Mouse (Mus musculus) intestine, embryonic 15.5 days (tissue): ENCODE measurements around the gene Gatm. TPM values are rescaled to one million over a fixed set of nuclear protein-coding genes. Genes with fewer than 3 reads are reported as not detected.
A peak's percentile ranks its signal among the peaks of the same experiment; 100 is the strongest.

ENCODE experiments used
- ATAC-seq: fragments of 200-750 bp; cut with Nextera tagmentation; 2 replicates; pipeline ENCODE4 v1.8.0; 2017; ENCODE audit warnings: moderate TSS enrichment, moderate library complexity
- H3K27ac ChIP-seq: fragments of 300-500 bp; sonication (generic); 2 replicates; pipeline ENCODE4 v1.5.1; 2015; ENCODE audit warnings: mild to moderate bottlenecking, inconsistent platforms
- H3K27me3 ChIP-seq: fragments of 300-500 bp; sonication (generic); replicated peaks from 2 replicates; pipeline ENCODE4 v1.6.1; 2015; ENCODE audit warnings: inconsistent platforms
- H3K36me3 ChIP-seq: fragments of 300-500 bp; sonication (generic); 2 replicates; pipeline ENCODE4 v1.6.1; 2015; ENCODE audit warnings: inconsistent platforms
- H3K4me1 ChIP-seq: fragments of 300-500 bp; sonication (generic); replicated peaks from 2 replicates; pipeline ENCODE4 v1.6.1; 2015; ENCODE audit warnings: inconsistent platforms
- H3K4me2 ChIP-seq: fragments of 300-500 bp; sonication (generic); replicated peaks from 2 replicates; pipeline ENCODE4 v1.6.1; 2015; ENCODE audit warnings: mild to moderate bottlenecking, inconsistent platforms
- H3K4me3 ChIP-seq: fragments of 300-500 bp; sonication (generic); replicated peaks from 2 replicates; pipeline ENCODE4 v1.5.1; 2015; ENCODE audit warnings: inconsistent platforms
- H3K9ac ChIP-seq: fragments of 300-500 bp; sonication (generic); 2 replicates; pipeline ENCODE4 v1.6.1; 2015; ENCODE audit warnings: inconsistent platforms
- H3K9me3 ChIP-seq: fragments of 300-500 bp; sonication (generic); 2 replicates; pipeline ENCODE4 v1.6.1; 2016; ENCODE audit warnings: inconsistent platforms
- WGBS: fragments of 180-500 bp; shearing (Covaris S2); methylation state at CpG from one replicate; pipeline ENCODE4 v1.1.7; 2015; 5-methylcytosine and 5-hydroxymethylcytosine counted together
- polyA plus RNA-seq: library from polyadenylated mRNA; unstranded; fragments of >200 nt; fragmentation: Nextera tagmentation; extraction: Ambion mirVana; gene quantifications from 2 replicates; pipeline ENCODE4 v1.2.1, GENCODE M21; 2015

Gene Gatm
- 18.9 and 23.9 TPM in 2 replicates for polyA plus RNA-seq

GRCm38 (mm10) chr2:122610746-122611653 is at the start of gene Gatm:
Gene Gatm (minus strand): TSS chr2:122611303.
- no peak within 1 kb of the TSS for H3K27ac ChIP-seq
- 2% methylated on average over 48 of the region's 48 CpGs for WGBS
- H3K36me3 ChIP-seq: no peaks in the 10 kb centered on the region
- H3K4me1 ChIP-seq: peaks cover 3% of the 10 kb centered on the region; the same call in 1 of the 2 replicates
- ATAC-seq: peak; percentile 99
- H3K27me3 ChIP-seq: peaks cover 7% of the 10 kb centered on the region; the same call in 1 of the 2 replicates
- H3K4me2 ChIP-seq: peak within 1 kb of the TSS; percentile 95
- H3K9ac ChIP-seq: peak within 1 kb of the TSS; percentile 60
- H3K4me3 ChIP-seq: peak within 1 kb of the TSS; percentile 52
- H3K9me3 ChIP-seq: no peaks in the 10 kb centered on the region

GRCm38 (mm10) chr2:122659825-122660224 is 48.7 kb upstream of the Gatm start:
- H3K27me3 ChIP-seq: no peaks in the 10 kb centered on the region
- no peak overlapping the region for H3K9ac ChIP-seq
- peaks cover 3% of the 10 kb centered on the region; the same call in 1 of the 2 replicates for H3K4me1 ChIP-seq
- WGBS: 71% methylated on average over 7 of the region's 7 CpGs
- H3K27ac ChIP-seq: no peak overlapping the region
- H3K4me3 ChIP-seq: no peak overlapping the region
- H3K36me3 ChIP-seq: no peaks in the 10 kb centered on the region
- no peak for ATAC-seq
- H3K4me2 ChIP-seq: no peak overlapping the region
- H3K9me3 ChIP-seq: no peaks in the 10 kb centered on the region

- H3K9me3 ChIP-seq: no peaks in the 10 kb centered on the region
- H3K4me3 ChIP-seq: no peak overlapping the region
- peaks cover 3% of the 10 kb centered on the region; the same call in 1 of the 2 replicates for H3K4me1 ChIP-seq
- H3K9ac ChIP-seq: no peak overlapping the region
- peak; percentile 95 for ATAC-seq
- H3K27me3 ChIP-seq: no peaks in the 10 kb centered on the region
- no peaks in the 10 kb centered on the region for H3K36me3 ChIP-seq
- 66% methylated on average over 11 of the region's 11 CpGs for WGBS
- peak overlapping the region; percentile 95 for H3K27ac ChIP-seq
- H3K4me2 ChIP-seq: peak overlapping the region; percentile 41
Measured at GRCm38 (mm10) chr2:122657707-122658524, 46.8 kb upstream of the Gatm start.

- Histone ChIP-seq H3K4me2 (no peak overlapping the region), H3K4me3 (no peak overlapping the region), H3K36me3 (no peaks in the 10 kb centered on the region), H3K9me3 (no peaks in the 10 kb centered on the region), H3K9ac (no peak overlapping the region), H3K4me1 (peaks cover 3% of the 10 kb centered on the region; the same call in 1 of the 2 replicates), H3K27me3 (no peaks in the 10 kb centered on the region), H3K27ac (peak overlapping the region; percentile 95)
- no peak for ATAC-seq
- WGBS: 54% methylated on average over 9 of the region's 9 CpGs
Measured at GRCm38 (mm10) chr2:122656767-122657166, 45.7 kb upstream of the Gatm start.

- 43% methylated on average over 2 of the region's 2 CpGs for WGBS
- Histone ChIP-seq H3K4me1 (peaks cover 3% of the 10 kb centered on the region; the same call in 1 of the 2 replicates), H3K27me3 (no peaks in the 10 kb centered on the region), H3K36me3 (no peaks in the 10 kb centered on the region), H3K4me3 (no peak overlapping the region), H3K9me3 (no peaks in the 10 kb centered on the region), H3K9ac (no peak overlapping the region), H3K4me2 (no peak overlapping the region), H3K27ac (no peak overlapping the region)
- no peak for ATAC-seq
Measured at GRCm38 (mm10) chr2:122656052-122656451, 44.9 kb upstream of the Gatm start.

- H3K4me1 ChIP-seq: 0 out of 2 replicates have a peak, but pooled peaks cover 3% of the 10 kb centered on the region
- 0 out of 2 replicates have a peak, but pooled peaks have one; percentile 14 for ATAC-seq
- H3K27me3 ChIP-seq: no peaks in the 10 kb centered on the region
- H3K36me3 ChIP-seq: no peaks in the 10 kb centered on the region
- H3K9ac ChIP-seq: no peak overlapping the region
- no peak overlapping the region for H3K4me3 ChIP-seq
- H3K9me3 ChIP-seq: no peaks in the 10 kb centered on the region
- H3K27ac ChIP-seq: no peak overlapping the region
- no peak overlapping the region for H3K4me2 ChIP-seq
- 52% methylated on average over 17 of the region's 17 CpGs for WGBS
Measured at GRCm38 (mm10) chr2:122652096-122653084, 41.3 kb upstream of the Gatm start.

- Histone ChIP-seq H3K4me2 (no peak overlapping the region), H3K4me3 (no peak overlapping the region), H3K36me3 (no peaks in the 10 kb centered on the region), H3K9me3 (no peaks in the 10 kb centered on the region), H3K9ac (no peak overlapping the region), H3K27ac (no peak overlapping the region), H3K4me1 (no peaks in the 10 kb centered on the region), H3K27me3 (peaks cover 2% of the 10 kb centered on the region; the same call in 1 of the 2 replicates)
- 37% methylated on average over 5 of the region's 5 CpGs for WGBS
- ATAC-seq: no peak
Measured at GRCm38 (mm10) chr2:122638673-122639072, 27.6 kb upstream of the Gatm start.

GRCm38 (mm10) chr2:122638029-122638428 is 26.9 kb upstream of the Gatm start:
- no peak for ATAC-seq
- Histone ChIP-seq H3K9ac (peak overlapping the region; percentile 36; the same call in 1 of the 2 replicates), H3K4me3 (peak overlapping the region; percentile 40), H3K4me1 (no peaks in the 10 kb centered on the region), H3K36me3 (0 out of 2 replicates have a peak, but pooled peaks cover 6% of the 10 kb centered on the region), H3K9me3 (no peaks in the 10 kb centered on the region), H3K4me2 (peak overlapping the region; percentile 90), H3K27ac (no peak overlapping the region), H3K27me3 (peaks cover 2% of the 10 kb centered on the region; the same call in 1 of the 2 replicates)
- 36% methylated on average over 12 of the region's 12 CpGs for WGBS

- Histone ChIP-seq H3K4me1 (no peaks in the 10 kb centered on the region), H3K9ac (peak overlapping the region; percentile 36; the same call in 1 of the 2 replicates), H3K9me3 (no peaks in the 10 kb centered on the region), H3K4me2 (peak overlapping the region; percentile 90), H3K4me3 (peak overlapping the region; percentile 40), H3K36me3 (0 out of 2 replicates have a peak, but pooled peaks cover 8% of the 10 kb centered on the region), H3K27ac (no peak overlapping the region), H3K27me3 (peaks cover 2% of the 10 kb centered on the region; the same call in 1 of the 2 replicates)
- WGBS: under 1% methylated on average over 36 of the region's 36 CpGs
- peak; percentile 86 for ATAC-seq
Measured at GRCm38 (mm10) chr2:122637526-122637997, 26.5 kb upstream of the Gatm start.

GRCm38 (mm10) chr2:122636686-122637085 is 25.6 kb upstream of the Gatm start, which contains the start of gene AA467197:
Gene AA467197 (plus strand): TSS chr2:122636986.
- H3K4me3 ChIP-seq: peak within 1 kb of the TSS; percentile 40
- 0 out of 2 replicates have a peak, but pooled peaks cover 1% of the 10 kb centered on the region for H3K4me1 ChIP-seq
- H3K36me3 ChIP-seq: 0 out of 2 replicates have a peak, but pooled peaks cover 8% of the 10 kb centered on the region
- WGBS: 56% methylated on average over 3 of the region's 3 CpGs
- no peak for ATAC-seq
- peaks cover 2% of the 10 kb centered on the region; the same call in 1 of the 2 replicates for H3K27me3 ChIP-seq
- H3K9me3 ChIP-seq: no peaks in the 10 kb centered on the region
- peak within 1 kb of the TSS; percentile 90 for H3K4me2 ChIP-seq
- no peak within 1 kb of the TSS for H3K27ac ChIP-seq
- peak within 1 kb of the TSS; percentile 36; the same call in 1 of the 2 replicates for H3K9ac ChIP-seq
